Mouse (Mus musculus): ENCODE measurements around the gene Gm266. TPM values are rescaled to one million over a fixed set of nuclear protein-coding genes. Genes with fewer than 3 reads are reported as not detected.

Gene Gm266
- polyA plus RNA-seq, 1 experiment, result 1.3 TPM

GRCm38 (mm10) chr12:111440701-111441373, 44.8 kb downstream of the Gm266 start:
- H3K9me3 ChIP-seq (replicated peaks; ENCODE audit: control insufficient read depth, insufficient read depth, low read length, poor library complexity, severe bottlenecking), result 0 out of 2 replicates have a peak, but pooled peaks cover 3% of the 10 kb centered on the region
- no peak overlapping the region for H3K9ac ChIP-seq (ENCODE audit: low read depth, poor library complexity, severe bottlenecking)
- H3K36me3 ChIP-seq (ENCODE audit: control insufficient read depth, insufficient read depth, low read length, poor library complexity, severe bottlenecking), result no peaks in the 10 kb centered on the region
- TF ChIP-seq POLR2A (IDR thresholded peaks at IDR 0.05; ENCODE audit: insufficient read depth, low read length), result no peak
- TF ChIP-seq EP300 (IDR thresholded peaks at IDR 0.05; ENCODE audit: insufficient read depth, low read depth, low read length), result no peak
- no peak for TF ChIP-seq CTCF (IDR thresholded peaks at IDR 0.05; ENCODE audit: low read depth, low read length)
- no peak overlapping the region for H3K4me3 ChIP-seq (ENCODE audit: low read depth, low read length)
- no peaks in the 10 kb centered on the region; the same call in 1 of the 2 replicates for H3K27me3 ChIP-seq (ENCODE audit: control insufficient read depth, insufficient read depth, low read length, poor library complexity, severe bottlenecking)
- no peaks in the 10 kb centered on the region for H3K4me1 ChIP-seq (ENCODE audit: control insufficient read depth, insufficient read depth, low read length)
- no peak overlapping the region for H3K27ac ChIP-seq (ENCODE audit: insufficient read depth, low read length)

GRCm38 (mm10) chr12:111438850-111439249, 46.8 kb downstream of the Gm266 start:
- Histone ChIP-seq H3K36me3 (ENCODE audit: control insufficient read depth, insufficient read depth, low read length, poor library complexity, severe bottlenecking) (no peaks in the 10 kb centered on the region), H3K4me1 (ENCODE audit: control insufficient read depth, insufficient read depth, low read length) (no peaks in the 10 kb centered on the region), H3K9me3 (replicated peaks; ENCODE audit: control insufficient read depth, insufficient read depth, low read length, poor library complexity, severe bottlenecking) (0 out of 2 replicates have a peak, but pooled peaks cover 3% of the 10 kb centered on the region), H3K9ac (ENCODE audit: low read depth, poor library complexity, severe bottlenecking) (no peak overlapping the region), H3K27me3 (ENCODE audit: control insufficient read depth, insufficient read depth, low read length, poor library complexity, severe bottlenecking) (no peaks in the 10 kb centered on the region; the same call in 1 of the 2 replicates), H3K27ac (ENCODE audit: insufficient read depth, low read length) (no peak overlapping the region), H3K4me3 (ENCODE audit: low read depth, low read length) (no peak overlapping the region)
- no peak for TF ChIP-seq CTCF (IDR thresholded peaks at IDR 0.05; ENCODE audit: low read depth, low read length)
- no peak for TF ChIP-seq EP300 (IDR thresholded peaks at IDR 0.05; ENCODE audit: insufficient read depth, low read depth, low read length)
- TF ChIP-seq POLR2A (IDR thresholded peaks at IDR 0.05; ENCODE audit: insufficient read depth, low read length), result no peak

GRCm38 (mm10) chr12:111437222-111437900, 48.3 kb downstream of the Gm266 start:
- Histone ChIP-seq H3K27ac (ENCODE audit: insufficient read depth, low read length) (no peak overlapping the region), H3K9ac (ENCODE audit: low read depth, poor library complexity, severe bottlenecking) (no peak overlapping the region), H3K36me3 (ENCODE audit: control insufficient read depth, insufficient read depth, low read length, poor library complexity, severe bottlenecking) (no peaks in the 10 kb centered on the region), H3K27me3 (ENCODE audit: control insufficient read depth, insufficient read depth, low read length, poor library complexity, severe bottlenecking) (no peaks in the 10 kb centered on the region), H3K4me3 (ENCODE audit: low read depth, low read length) (no peak overlapping the region), H3K9me3 (replicated peaks; ENCODE audit: control insufficient read depth, insufficient read depth, low read length, poor library complexity, severe bottlenecking) (0 out of 2 replicates have a peak, but pooled peaks cover 3% of the 10 kb centered on the region), H3K4me1 (ENCODE audit: control insufficient read depth, insufficient read depth, low read length) (peaks cover 4% of the 10 kb centered on the region)
- TF ChIP-seq CTCF (IDR thresholded peaks at IDR 0.05; ENCODE audit: low read depth, low read length) (no peak), POLR2A (IDR thresholded peaks at IDR 0.05; ENCODE audit: insufficient read depth, low read length) (no peak), EP300 (IDR thresholded peaks at IDR 0.05; ENCODE audit: insufficient read depth, low read depth, low read length) (no peak)

- Histone ChIP-seq H3K4me3 (ENCODE audit: low read depth, low read length) (no peak overlapping the region), H3K4me1 (ENCODE audit: control insufficient read depth, insufficient read depth, low read length) (peaks cover 4% of the 10 kb centered on the region), H3K9me3 (replicated peaks; ENCODE audit: control insufficient read depth, insufficient read depth, low read length, poor library complexity, severe bottlenecking) (0 out of 2 replicates have a peak, but pooled peaks cover 3% of the 10 kb centered on the region), H3K27me3 (ENCODE audit: control insufficient read depth, insufficient read depth, low read length, poor library complexity, severe bottlenecking) (no peaks in the 10 kb centered on the region), H3K27ac (ENCODE audit: insufficient read depth, low read length) (no peak overlapping the region), H3K9ac (ENCODE audit: low read depth, poor library complexity, severe bottlenecking) (no peak overlapping the region), H3K36me3 (ENCODE audit: control insufficient read depth, insufficient read depth, low read length, poor library complexity, severe bottlenecking) (no peaks in the 10 kb centered on the region)
- TF ChIP-seq EP300 (IDR thresholded peaks at IDR 0.05; ENCODE audit: insufficient read depth, low read depth, low read length) (no peak), CTCF (IDR thresholded peaks at IDR 0.05; ENCODE audit: low read depth, low read length) (no peak), POLR2A (IDR thresholded peaks at IDR 0.05; ENCODE audit: insufficient read depth, low read length) (no peak)
Measured at GRCm38 (mm10) chr12:111436640-111437039, 49.0 kb downstream of the Gm266 start.

GRCm38 (mm10) chr12:111436170-111436569, 49.5 kb downstream of the Gm266 start:
- Histone ChIP-seq H3K36me3 (ENCODE audit: control insufficient read depth, insufficient read depth, low read length, poor library complexity, severe bottlenecking) (no peaks in the 10 kb centered on the region), H3K27ac (ENCODE audit: insufficient read depth, low read length) (no peak overlapping the region), H3K9me3 (replicated peaks; ENCODE audit: control insufficient read depth, insufficient read depth, low read length, poor library complexity, severe bottlenecking) (0 out of 2 replicates have a peak, but pooled peaks cover 3% of the 10 kb centered on the region), H3K4me3 (ENCODE audit: low read depth, low read length) (no peak overlapping the region), H3K4me1 (ENCODE audit: control insufficient read depth, insufficient read depth, low read length) (peaks cover 7% of the 10 kb centered on the region), H3K27me3 (ENCODE audit: control insufficient read depth, insufficient read depth, low read length, poor library complexity, severe bottlenecking) (no peaks in the 10 kb centered on the region), H3K9ac (ENCODE audit: low read depth, poor library complexity, severe bottlenecking) (no peak overlapping the region)
- TF ChIP-seq POLR2A (IDR thresholded peaks at IDR 0.05; ENCODE audit: insufficient read depth, low read length), result no peak
- TF ChIP-seq EP300 (IDR thresholded peaks at IDR 0.05; ENCODE audit: insufficient read depth, low read depth, low read length), result no peak
- no peak for TF ChIP-seq CTCF (IDR thresholded peaks at IDR 0.05; ENCODE audit: low read depth, low read length)
